Mouse (Mus musculus) spleen, adult 12 weeks (tissue): ENCODE results near the gene Gpr63.
"Not testable (repeated sequence)": the region's sequence is repeated elsewhere in the genome, so short reads cannot be mapped to it uniquely, and the experiment has no call there.

Experiments
- DNase-seq: peaks from one replicate; pipeline ENCODE4 v3.0.0; 2022; ENCODE audit warnings: low spot score

Gene Gpr63

DNA sequence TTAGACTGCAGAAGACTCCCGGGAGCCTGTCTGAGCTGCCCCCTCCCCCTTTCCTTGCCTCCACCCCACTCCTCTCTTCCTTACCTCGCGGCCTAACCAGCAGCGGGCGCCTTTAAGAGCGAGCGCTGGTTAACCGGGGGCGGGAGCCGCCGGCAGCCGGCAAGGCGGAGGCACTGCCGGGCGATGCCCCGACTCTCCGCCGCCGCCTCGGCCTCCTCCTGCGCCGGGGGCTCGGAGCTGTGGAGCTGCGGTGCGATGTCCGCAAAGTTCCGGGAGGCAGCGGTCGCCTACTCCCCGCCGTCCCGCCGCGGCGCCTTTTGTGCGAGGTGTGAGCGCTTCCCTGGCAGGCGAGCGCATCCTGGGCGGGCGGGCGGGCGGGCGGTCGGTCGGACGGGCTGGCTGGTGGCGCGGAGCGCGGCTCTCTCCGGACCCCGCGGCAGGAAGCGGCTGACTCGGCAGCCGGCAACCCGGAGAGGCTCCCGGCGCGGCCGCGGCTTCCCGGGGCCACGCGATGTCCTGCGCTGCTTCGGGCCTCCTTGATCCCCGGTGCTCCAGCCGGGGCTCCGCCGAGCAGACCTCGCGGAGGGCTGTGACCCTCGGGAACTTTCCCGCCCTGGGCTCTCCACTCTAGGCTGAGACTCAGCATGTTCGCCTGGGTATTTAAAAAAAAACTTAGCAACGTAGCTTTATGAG, at the start of gene Gpr63:
Gpr63 (plus strand) TSS at position 109 of the 693 bp plus-strand sequence.
- no peak for DNase-seq

DNA sequence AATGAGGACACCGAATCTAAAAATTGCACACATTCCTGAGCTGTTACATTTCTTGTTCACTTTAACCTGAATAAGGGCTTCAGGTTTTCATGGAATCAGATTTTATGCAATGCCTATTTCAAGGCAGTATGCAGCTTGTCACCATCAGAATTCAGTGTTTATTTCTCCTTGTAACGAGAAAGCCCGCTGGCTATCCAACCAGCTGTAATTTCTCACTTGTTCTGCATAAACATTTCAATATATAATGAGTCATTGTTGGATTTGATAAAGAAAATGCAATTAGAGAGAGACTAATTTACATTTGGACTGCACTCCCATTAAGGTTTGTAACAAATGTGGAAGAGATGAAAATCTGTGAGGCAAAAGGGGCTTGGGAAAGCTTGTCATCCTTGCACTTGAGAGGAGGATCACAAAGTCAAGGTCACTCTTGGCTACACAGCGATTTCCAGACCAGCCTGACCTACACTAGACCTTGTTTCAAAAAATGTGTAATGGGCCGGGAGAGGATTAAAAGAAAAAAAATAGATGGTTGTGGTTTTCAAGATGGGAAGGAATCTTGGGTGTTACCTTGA, 46.1 kb upstream of the Gpr63 start:
- no peak for DNase-seq

DNA sequence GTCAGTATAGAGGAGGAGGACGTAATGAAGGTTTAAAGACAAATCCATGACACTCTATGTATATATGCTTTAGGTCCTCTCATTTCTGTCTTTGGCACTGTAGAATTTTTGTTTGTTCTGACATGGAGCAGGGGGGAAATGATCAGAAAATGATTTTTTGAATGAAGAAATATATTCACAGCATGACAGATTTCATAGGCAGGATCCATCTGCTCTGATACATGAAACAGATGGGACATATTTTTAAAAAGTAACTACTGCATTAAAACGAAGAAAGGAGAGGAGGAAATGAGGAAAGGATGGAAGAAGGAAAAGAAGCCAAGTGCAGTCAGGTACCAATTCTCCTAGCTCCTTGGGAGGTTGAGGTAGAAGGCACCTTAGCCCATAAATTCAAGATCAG, 41.5 kb upstream of the Gpr63 start:
- DNase-seq, result no peak

DNA sequence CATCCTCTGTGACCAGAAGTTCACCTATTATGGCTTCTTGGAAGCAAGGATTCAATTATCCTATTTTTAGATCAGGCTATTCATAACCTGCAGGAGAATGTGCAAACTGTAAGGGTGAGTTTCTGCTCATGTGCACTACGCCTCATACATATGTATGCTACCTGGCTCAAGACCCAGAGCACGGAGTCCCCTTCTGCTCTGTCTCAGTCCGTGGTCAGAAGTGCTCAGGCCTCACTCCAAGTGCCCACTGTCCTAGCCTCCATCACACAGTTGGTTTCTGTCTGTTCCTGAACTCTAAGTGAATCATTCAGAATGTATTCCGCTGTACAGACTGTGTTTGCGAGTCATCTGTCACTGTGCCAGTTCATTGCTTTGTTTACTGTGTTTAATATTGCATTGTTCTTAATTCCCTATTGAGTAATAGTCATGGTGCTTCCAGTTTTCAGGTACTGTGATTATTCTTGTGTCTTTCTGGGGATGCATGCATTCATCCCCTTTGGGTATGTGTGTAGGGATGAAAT, 37.9 kb upstream of the Gpr63 start:
- DNase-seq, result no peak

DNA sequence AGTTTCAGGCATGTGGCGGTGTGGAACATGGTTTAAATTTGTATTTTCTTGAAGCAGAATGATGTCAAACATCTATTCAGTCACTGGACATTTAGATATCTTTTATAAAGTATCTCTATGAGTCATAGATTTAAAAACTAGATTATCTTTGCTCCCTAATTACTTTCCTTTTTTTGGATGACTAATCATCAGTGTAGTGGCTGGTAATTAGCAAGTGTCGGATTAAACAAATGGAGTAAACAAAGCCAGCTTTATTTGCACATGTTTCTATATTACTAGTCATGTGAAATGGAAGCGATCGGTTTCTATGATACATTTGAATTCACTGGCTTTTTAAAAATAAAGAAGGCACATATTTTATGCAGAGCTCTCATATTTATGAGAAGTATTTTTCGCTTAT, 37.3 kb upstream of the Gpr63 start:
- DNase-seq, result no peak

DNA sequence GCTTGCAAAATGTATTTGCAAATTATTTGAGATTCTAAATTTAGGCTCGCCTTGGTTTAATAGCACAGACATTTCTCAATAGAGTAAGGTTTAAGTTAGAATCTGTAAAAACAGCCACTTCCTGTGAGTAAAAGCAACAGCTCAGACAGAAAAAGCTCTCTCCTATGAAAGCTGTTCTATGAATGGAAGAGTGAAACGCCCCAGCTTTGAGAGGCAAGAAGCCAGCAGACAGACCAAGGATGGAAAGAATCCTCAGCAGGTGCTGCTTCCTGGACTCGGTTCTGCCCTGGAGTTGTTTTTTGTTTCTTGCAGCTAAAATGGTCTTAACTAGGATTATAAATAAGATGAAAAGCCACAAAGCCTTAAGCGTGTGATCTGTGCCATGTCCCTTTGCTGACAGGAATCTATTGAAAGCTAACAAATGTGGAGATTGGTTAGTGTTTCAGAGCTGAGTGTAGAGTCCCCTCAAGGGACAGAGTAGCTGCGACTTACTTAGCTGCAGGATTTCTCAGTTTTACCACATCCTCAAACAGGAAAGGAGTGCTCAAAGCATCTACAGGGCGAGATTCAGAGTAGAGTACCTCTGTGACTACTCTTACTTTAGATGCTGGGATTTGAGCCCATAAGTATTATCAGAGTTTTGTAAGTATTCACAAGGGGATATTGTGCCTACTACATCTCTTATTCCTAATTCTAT, 23.3 kb upstream of the Gpr63 start:
- DNase-seq, result no peak

DNA sequence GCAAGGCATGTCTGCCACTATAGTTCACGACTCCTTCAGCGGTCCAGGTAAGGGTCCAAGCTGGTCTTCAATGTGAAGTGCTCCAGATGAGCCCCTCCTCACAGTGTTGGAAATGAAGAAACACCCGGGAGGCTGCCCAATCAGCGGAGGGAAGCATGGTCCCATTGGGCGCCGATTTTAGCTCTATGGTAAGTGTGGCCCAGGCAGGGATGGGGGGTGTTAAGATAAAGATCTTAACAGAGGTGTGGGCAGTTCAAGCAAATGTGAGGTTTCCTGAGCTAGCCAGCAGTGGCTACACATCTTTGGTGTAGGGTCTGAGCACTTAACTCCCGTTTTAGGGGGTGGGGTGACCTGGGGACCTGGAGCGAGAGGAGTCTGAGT, 299 bp upstream of the Gpr63 start:
- no peak for DNase-seq

DNA sequence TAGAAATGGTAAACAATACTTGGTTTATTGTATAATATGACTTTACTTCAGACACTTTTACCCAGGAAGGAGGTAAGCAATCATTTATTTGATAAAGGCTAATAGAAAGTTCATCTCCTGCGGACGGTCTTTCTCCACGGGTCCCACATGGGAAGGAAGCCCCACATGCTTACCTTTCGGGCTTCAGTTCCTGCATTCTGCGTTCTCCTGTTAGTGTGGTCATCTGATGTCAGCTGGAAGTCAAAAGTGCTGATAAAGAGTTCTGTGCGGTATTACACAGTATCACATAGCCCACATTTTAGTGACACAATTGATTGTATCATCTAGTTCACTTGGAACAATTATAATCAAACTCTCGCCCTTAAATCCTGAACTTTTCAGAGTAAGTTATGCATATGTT, 1.0 kb downstream of the Gpr63 start:
- no peak for DNase-seq

DNA sequence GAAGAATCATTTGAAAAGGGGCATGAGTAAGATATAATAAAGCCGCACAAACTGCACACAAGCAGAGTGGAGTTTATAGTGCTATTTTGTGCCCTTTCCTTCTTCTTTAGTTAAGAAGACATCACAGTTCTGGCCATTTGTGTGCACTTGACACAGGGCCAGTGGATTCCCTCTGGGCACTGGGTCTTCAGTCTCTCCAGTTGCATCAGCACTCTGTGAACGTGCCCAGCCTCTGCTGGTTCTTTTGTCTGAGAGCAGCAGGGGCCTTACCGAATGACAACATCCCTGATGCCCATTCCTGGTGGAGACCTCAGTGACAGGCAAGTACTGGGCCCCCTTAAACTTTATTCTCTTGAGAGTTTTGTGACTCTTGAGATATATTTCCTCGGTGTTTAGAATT, 12.4 kb downstream of the Gpr63 start:
- DNase-seq, result no peak

DNA sequence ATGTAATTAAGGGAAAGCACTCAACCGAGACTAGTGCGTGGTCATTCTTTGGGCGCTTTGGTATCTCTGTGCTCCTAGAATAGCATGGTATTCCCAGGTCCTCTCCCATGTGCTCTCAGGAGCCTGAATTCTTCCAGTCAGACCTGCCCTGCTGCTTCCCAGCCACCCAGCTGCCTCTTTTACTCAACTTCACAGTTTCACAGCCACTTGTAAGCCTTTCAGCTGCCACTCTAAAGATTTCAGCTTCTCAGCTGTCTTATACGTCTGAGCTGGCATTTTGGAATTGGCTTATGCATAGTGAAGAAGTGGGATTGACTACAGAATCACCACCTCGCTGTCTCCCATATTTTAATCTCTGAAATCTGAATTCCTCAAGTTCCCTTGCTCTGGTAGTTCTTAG, 19.4 kb downstream of the Gpr63 start:
- DNase-seq, result no peak

DNA sequence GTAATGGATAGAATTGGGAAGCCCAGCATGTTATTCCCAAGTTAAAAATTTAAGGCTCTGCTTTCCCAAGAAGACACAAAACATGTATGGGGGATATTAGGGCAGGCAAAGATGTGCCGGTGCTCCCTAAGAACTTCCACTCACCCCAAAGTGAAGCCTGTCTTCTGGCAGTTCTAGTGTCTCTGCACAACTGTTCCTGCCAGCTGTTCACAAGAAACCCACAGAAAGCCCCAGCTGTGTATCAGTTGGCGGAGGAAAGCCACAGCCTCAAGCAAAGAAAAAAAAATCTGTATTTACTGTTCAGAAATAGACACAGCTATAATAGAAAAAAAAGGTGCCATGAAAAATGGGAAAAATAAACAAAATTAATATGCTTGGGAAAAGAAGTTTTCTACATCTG, 25.3 kb downstream of the Gpr63 start:
- no peak for DNase-seq

DNA sequence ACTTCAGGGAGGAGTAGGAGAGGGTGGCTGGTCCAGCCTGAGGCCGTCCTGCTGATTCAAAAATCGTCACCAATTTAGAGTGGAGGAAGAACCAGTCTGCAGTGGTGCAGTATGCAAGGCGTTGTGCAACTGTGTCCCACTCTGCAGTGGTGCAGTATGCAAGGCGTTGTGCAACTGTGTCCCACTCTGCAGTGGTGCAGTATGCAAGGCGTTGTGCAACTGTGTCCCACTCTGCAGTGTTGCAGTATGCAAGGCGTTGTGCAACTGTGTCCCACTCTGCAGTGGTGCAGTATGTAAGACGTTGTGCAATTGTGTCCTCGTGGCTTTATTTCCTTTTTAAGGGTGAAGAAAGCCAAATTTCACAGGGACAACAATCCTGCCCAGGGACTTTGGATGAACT, 43.1 kb downstream of the Gpr63 start:
- not testable (repeated sequence) for DNase-seq

DNA sequence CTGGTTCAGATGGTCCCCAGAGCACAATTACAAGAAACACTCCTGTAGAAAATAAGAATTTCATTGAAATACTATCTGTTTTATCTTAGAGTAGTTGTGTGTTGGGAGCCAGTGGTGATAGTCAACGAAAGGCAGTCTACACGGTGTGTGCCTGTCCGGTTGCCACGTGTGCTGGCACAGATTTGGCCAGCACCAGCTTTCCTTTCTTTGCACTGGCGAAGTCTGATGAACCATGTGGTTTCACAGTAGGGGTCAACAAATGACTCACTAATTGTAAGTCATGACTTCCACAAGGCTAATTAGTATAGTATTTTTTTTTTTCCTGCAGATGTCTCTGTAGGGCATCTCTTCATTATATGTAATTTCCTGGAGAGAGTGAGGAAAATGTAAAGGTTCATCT, 45.6 kb downstream of the Gpr63 start:
- no peak for DNase-seq

DNA sequence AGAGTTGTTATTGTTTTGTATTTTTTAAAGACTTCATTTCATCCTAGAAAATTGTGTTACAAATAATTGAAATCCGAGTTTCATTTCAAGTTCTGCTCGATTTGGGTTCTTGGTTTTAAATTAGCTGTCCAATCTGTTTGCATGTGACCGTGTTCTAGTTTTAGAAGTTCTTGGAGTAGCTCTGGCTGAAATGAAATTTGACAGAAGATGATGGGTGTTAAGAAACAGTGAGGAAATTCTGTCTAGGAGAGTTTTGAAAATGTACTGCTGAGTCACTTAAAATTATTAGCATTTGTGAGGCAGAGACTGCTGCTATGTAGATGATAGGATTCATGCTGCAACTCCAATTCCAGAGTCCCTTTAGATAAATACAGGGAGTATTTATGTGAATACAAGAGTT, 46.5 kb downstream of the Gpr63 start:
- no peak for DNase-seq

DNA sequence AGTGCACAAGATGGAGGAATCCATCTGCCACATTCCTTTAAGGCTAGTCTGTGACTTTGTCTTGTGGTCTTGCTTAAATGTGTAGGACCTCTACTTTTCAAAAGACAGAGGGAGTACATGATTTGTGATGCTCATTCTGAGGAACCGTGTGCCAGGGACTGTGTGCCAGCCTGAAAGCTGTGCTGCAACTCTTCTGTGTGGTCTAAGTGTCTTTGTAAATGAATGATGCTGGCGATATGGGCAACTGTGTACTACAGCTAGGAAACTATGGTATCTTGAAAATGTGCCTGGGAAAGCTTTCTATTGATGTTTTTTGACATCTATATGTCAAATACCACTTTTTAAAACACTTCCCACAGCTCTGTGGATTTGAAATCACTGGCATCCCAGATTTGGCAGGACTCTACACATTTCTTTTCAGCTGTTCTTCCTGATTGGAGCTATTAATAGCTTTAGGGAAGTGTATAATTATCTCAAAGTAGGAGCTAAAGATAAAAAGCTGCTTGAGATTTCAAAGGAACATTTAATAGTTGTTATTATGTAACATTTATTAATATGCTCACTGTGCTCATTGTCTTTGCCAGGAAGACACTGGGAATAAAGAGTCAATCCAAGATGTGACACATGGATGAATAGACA, 48.9 kb downstream of the Gpr63 start:
- no peak for DNase-seq

DNA sequence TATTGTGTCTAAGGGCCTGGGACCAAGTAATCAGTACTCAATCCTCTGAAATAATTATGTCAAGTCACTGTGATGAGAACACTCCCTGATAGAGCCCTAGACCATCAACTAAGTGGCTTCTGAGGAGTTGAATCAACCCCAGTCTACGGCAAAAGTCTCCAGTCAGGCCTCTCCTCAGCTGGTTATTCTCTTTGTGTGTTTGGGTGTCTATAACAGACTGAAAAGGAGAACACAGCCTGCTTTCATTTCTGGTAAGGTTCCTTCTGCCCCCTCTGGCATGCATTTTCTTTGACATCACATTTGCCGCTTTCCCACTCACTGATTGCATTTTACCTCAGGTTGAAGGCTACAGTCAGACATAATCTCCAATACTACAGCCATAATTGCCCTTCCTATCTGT, 62.0 kb downstream of the Gpr63 start:
- DNase-seq, result no peak

DNA sequence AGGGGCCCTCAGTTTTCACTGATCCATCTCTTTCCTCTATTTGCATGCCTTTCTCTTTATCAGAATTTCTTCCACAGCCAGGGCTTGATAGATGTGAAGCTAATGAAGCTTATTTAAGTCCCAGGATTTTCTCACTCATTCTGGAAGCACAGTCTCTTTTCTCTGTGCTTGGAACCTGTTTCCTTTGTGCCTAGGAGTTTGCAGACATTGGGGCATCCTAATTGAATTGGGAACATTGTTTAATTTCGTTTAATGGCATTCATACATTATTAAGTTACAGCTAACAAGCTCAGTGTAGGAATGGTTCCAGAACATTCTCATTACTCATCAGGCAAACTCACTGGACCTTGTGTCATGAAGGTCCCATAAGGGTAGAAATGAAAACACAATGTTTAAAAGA, 62.5 kb downstream of the Gpr63 start:
- no peak for DNase-seq

DNA sequence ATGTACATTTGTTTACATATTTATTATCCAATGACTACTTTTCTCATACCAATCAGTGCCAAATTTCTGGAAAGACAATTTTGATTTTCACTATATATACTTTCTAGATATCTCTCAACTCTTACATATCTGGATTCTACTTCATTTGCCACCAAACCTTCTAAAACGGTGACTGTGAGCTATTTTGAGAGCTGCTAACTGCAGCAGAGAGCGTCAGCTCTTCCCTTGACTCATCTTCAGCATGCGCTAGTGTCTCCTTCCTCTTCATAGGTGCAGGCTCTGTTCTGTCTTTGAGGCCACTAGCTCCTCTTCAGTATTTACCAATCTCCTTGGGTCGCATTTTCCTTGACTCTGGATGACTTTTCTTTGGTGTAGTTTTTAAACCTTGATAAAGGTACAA, 63.7 kb downstream of the Gpr63 start:
- DNase-seq, result no peak

DNA sequence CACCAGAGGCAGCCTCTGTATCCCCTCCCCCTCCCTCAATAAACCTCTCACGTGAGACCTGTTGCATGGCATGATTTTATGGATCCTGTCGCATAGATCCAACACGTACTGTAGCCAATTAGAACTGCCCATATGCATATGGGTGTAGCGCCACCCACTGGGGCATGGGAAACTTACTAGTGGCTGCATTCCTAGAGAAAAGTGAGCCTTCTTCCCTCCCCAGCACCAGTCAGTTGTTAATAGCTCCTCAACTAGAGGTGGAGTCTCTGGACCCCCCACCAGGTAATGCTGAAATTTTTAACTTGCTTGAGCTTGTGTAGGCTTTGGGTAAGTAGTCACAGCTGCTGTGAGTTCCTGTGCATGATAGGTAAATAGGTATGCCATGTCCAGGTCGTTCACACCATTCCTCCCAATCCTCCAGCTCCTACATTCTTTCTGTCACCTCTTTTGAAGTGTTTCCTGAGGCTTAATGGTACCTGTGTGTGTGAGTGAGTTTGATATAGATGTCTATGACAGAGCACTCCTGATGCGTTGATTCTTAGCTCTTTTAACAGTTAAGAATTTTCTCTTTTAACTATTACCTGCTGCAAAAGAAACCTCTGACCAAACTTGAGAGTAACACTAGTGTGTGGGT, 69.1 kb downstream of the Gpr63 start:
- no peak for DNase-seq

DNA sequence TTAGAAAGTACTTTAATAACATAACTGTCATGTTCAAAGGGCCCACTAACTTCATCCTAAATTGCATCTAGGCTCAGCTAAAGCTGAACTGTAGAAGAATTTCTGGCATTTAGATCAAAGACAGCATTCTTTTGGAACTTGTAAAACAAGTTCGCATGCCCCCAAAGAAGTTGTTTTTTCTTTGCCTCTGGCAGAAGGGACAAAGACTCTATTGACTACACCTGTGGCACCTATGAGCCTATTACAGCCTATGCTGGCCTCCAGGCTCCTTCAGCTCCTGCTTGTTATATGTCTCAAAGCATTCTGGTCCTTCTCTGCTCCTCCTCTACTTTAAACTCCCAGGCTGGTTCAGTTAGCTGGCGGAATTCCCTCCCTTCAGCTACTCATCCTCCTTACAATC, 69.6 kb downstream of the Gpr63 start:
- no peak for DNase-seq

DNA sequence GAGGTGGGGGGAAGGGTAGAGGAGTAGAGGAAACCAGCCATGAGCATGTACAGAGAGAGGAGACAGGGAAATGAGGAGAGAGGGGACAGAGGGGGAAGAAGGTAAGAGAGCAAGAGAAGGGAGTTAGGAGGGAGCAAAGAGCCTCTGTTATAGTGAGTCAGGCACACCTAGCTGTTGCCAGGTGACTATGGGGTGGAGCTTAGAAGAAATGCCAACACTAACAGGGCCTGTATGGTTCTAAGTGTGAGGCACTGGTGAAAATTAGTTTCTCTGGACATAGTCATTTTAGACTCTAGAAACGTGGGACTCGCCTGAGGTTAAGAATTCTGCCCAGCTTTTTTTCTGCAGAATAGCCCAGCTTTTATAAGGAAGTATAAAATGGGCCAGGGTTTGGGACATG, 71.1 kb downstream of the Gpr63 start:
- DNase-seq, result no peak

DNA sequence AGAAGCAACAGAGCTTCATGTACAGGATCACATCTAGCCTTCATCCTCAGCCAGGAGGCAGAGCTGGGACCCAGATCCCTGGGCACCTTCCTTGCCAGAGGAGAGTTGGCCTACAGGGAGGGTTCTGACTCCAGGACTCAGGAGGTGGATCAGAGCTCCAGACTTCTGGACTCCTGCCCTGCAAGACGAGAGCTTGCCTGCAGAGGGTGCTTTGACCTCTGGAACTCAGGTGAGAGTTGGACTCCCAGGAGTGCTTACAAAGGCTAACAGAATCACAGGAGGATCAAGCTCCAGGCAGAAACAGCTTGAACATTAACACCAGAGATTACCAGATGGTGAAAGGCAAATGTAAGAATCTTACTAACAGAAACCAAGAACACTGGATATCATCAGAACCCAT, 89.3 kb downstream of the Gpr63 start:
- DNase-seq, result not testable (repeated sequence)
